Mouse (Mus musculus) megakaryocyte-erythroid progenitor cell, adult 5-6 weeks (primary cell): ENCODE measurements around the gene Grik3. TPM values are rescaled to one million over a fixed set of nuclear protein-coding genes. Genes with fewer than 3 reads are reported as not detected.

Source experiments
- ATAC-seq: replicated peaks from 2 replicates; pipeline ENCODE4 v1.8.0; 2016; ENCODE audit warnings: mild to moderate bottlenecking, inconsistent platforms; ENCODE audit not compliant: severe bottlenecking, poor library complexity, low FRiP score, low TSS enrichment
- total RNA-seq, 2 experiments: library from RNA; stranded (forward) in 1 of 2; stranded (reverse) in 1 of 2; fragments of 200-1000, 215-1000 nt in 1 of 2; fragments of >200 nt in 1 of 2; fragmentation: Nextera tagmentation in 1 of 2; gene quantifications; 2 replicates each; pipeline ENCODE4 v1.2.3; 2014 to 2017

The Grik3 gene
- total RNA-seq, 2 experiments from 2014 or later = not detected

- no peak for ATAC-seq
These were observed 454 bp upstream of the Grik3 start for GRCm38 (mm10) chr4:125489901-125490590.

- ATAC-seq = no peak
These were observed 1.1 kb downstream of the Grik3 start for GRCm38 (mm10) chr4:125491505-125492121.

GRCm38 (mm10) chr4:125492122-125492505 lies 1.6 kb downstream of the Grik3 start:
- no peak for ATAC-seq

- no peak for ATAC-seq
These were observed 2.2 kb downstream of the Grik3 start for GRCm38 (mm10) chr4:125492706-125493105.

- ATAC-seq = no peak
These were observed 2.6 kb downstream of the Grik3 start for GRCm38 (mm10) chr4:125493124-125493523.

GRCm38 (mm10) chr4:125495477-125495876 lies 5.0 kb downstream of the Grik3 start:
- no peak for ATAC-seq

- no peak for ATAC-seq
These were observed 6.5 kb downstream of the Grik3 start for GRCm38 (mm10) chr4:125497001-125497400.

GRCm38 (mm10) chr4:125497471-125497870 lies 7.0 kb downstream of the Grik3 start:
- no peak for ATAC-seq

GRCm38 (mm10) chr4:125498866-125499265 lies 8.4 kb downstream of the Grik3 start:
- no peak for ATAC-seq

GRCm38 (mm10) chr4:125502861-125503260 lies 12.4 kb downstream of the Grik3 start:
- ATAC-seq = no peak

GRCm38 (mm10) chr4:125512434-125512833 lies 21.9 kb downstream of the Grik3 start:
- no peak for ATAC-seq

GRCm38 (mm10) chr4:125515646-125516045 lies 25.1 kb downstream of the Grik3 start:
- no peak for ATAC-seq

GRCm38 (mm10) chr4:125516612-125517011 lies 26.1 kb downstream of the Grik3 start:
- no peak for ATAC-seq

GRCm38 (mm10) chr4:125518861-125519260 lies 28.4 kb downstream of the Grik3 start:
- ATAC-seq = no peak

- ATAC-seq = no peak
These were observed 32.4 kb downstream of the Grik3 start for GRCm38 (mm10) chr4:125522931-125523330.

GRCm38 (mm10) chr4:125525266-125525665 lies 34.8 kb downstream of the Grik3 start:
- no peak for ATAC-seq

- no peak for ATAC-seq
These were observed 35.9 kb downstream of the Grik3 start for GRCm38 (mm10) chr4:125526425-125526824.

- no peak for ATAC-seq
These were observed 43.5 kb downstream of the Grik3 start for GRCm38 (mm10) chr4:125533965-125534364.

- no peak for ATAC-seq
These were observed 43.9 kb downstream of the Grik3 start for GRCm38 (mm10) chr4:125534449-125534848.

GRCm38 (mm10) chr4:125534991-125535401 lies 44.5 kb downstream of the Grik3 start:
- ATAC-seq = no peak

- no peak for ATAC-seq
These were observed 45.0 kb downstream of the Grik3 start for GRCm38 (mm10) chr4:125535465-125535864.
